Mouse (Mus musculus): Measurements from ENCODE around the gene Ddx52.
A peak's percentile ranks its signal among the peaks of the same experiment; 100 is the strongest.

Gene Ddx52

GRCm38 (mm10) chr11:83941950-83942840 is at the start of gene Ddx52:
Ddx52 (plus strand) TSS chr11:83942062.
- peak; percentile 84 for DNase-seq

GRCm38 (mm10) chr11:83893325-83893724 is 48.5 kb upstream of the Ddx52 start:
- no peak for DNase-seq

- no peak for DNase-seq
Observed at GRCm38 (mm10) chr11:83896430-83897410, 45.1 kb upstream of the Ddx52 start.

- no peak for DNase-seq
Observed at GRCm38 (mm10) chr11:83897569-83897968, 44.3 kb upstream of the Ddx52 start.

GRCm38 (mm10) chr11:83902812-83903211 is 39.0 kb upstream of the Ddx52 start:
- no peak for DNase-seq

- no peak for DNase-seq
Observed at GRCm38 (mm10) chr11:83905756-83906155, 36.1 kb upstream of the Ddx52 start.

- DNase-seq = no peak
Observed at GRCm38 (mm10) chr11:83908376-83908775, 33.5 kb upstream of the Ddx52 start.

GRCm38 (mm10) chr11:83913824-83914311 is 28.0 kb upstream of the Ddx52 start:
- no peak for DNase-seq

GRCm38 (mm10) chr11:83914501-83914900 is 27.4 kb upstream of the Ddx52 start:
- DNase-seq = no peak

GRCm38 (mm10) chr11:83922600-83922999 is 19.3 kb upstream of the Ddx52 start:
- DNase-seq = no peak

- peak; percentile 12 for DNase-seq
Observed at GRCm38 (mm10) chr11:83927097-83927496, 14.8 kb upstream of the Ddx52 start.

- DNase-seq = no peak
Observed at GRCm38 (mm10) chr11:83932506-83933106, 9.3 kb upstream of the Ddx52 start.

GRCm38 (mm10) chr11:83933376-83933775 is 8.5 kb upstream of the Ddx52 start:
- no peak for DNase-seq

- DNase-seq = peak; percentile 51
Observed at GRCm38 (mm10) chr11:83935986-83936665, 5.7 kb upstream of the Ddx52 start.

- no peak for DNase-seq
Observed at GRCm38 (mm10) chr11:83938556-83938955, 3.3 kb upstream of the Ddx52 start.

- DNase-seq = no peak
Observed at GRCm38 (mm10) chr11:83956822-83957221, 15.0 kb downstream of the Ddx52 start.

- no peak for DNase-seq
Observed at GRCm38 (mm10) chr11:83961983-83962382, 20.1 kb downstream of the Ddx52 start.

- peak; percentile 96 for DNase-seq
Observed at GRCm38 (mm10) chr11:83963991-83964921, 22.4 kb downstream of the Ddx52 start, which contains the start of gene Synrg. Synrg (plus strand) TSS chr11:83964428.

- peak; percentile 12 for DNase-seq
Observed at GRCm38 (mm10) chr11:83967436-83968204, 25.8 kb downstream of the Ddx52 start.

GRCm38 (mm10) chr11:83968205-83968575 is 26.3 kb downstream of the Ddx52 start:
- no peak for DNase-seq
